Mouse (Mus musculus) kidney, adult 11 months (tissue): ENCODE data around the gene Zc3hav1l.

ENCODE experiments used
- DNase-seq: peaks from one replicate; pipeline ENCODE4 v3.0.0; 2022

Zc3hav1l gene

DNA sequence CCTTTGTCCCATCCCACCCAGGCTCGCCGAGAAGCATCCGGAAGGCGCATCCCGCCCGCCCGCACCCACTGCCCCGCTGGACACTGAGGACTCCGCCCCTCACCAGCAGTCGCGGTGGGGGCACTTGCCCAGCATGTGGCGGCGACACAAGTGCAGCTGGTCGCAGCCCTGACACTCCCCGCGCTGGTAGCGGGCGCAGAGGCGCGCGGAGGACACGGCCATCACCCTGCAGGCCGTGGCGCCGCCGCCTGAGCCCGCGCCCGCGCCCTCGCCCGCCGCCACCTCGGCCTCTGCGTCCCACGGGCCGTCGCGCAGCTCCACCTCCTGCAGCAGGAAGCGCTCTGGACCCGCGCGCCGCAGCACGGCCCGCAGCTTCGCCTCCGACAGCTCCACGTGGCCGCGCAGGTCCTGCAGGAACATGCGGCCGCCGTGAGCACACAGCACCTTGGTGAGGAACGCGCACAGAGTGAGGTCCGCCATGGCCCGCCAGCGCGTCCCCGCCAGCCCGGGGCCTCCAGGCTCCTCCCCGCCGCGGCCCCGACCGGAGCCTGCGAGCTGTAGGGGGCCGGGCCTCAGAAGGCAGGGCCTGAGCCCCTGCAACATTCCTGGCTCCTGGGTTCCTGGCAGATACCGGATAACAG is at the start of gene Zc3hav1l:
Gene Zc3hav1l, minus strand, starts transcription at position 499 of the 641 bp plus-strand sequence.
- peak; percentile 44 for DNase-seq

DNA sequence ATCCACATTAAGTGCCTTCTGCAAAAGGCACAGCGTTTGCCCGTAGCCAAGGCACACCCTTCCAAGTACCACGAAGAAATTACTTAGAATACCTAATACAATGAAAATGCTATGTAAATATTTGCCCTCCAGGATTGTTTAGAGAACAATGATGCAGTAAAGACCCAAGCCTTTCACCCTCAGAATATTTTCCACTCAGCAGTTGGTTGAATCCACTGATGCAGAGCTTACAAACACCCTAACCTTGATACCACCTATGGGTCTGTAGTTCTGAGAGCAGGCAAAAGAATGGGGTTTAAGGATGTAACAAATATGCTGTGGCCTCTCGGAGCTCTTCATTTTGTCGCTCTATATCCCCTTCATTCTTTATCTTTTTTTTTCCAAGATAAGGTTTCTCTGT is 48.8 kb upstream of the Zc3hav1l start:
- DNase-seq = no peak

DNA sequence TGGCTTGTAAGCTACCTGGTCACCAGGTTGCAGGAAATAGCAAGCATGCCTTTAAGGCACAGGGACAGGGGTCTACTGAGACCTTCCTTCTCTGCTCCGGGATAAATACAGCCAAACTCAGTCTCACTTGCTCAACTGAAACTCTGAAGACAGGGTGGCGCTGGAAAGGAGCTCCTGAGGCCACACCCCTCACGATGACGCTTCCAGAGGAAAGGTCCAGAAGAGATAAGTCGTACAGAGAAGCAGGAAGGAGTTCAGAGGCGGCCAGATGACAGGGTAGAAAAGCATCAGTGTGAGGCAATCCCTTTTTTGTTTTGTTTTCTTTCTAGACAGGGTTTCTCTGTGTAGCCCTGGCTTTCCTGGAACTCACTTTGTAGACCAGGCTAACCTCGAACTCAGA is 46.7 kb upstream of the Zc3hav1l start:
- peak; percentile 13 for DNase-seq

DNA sequence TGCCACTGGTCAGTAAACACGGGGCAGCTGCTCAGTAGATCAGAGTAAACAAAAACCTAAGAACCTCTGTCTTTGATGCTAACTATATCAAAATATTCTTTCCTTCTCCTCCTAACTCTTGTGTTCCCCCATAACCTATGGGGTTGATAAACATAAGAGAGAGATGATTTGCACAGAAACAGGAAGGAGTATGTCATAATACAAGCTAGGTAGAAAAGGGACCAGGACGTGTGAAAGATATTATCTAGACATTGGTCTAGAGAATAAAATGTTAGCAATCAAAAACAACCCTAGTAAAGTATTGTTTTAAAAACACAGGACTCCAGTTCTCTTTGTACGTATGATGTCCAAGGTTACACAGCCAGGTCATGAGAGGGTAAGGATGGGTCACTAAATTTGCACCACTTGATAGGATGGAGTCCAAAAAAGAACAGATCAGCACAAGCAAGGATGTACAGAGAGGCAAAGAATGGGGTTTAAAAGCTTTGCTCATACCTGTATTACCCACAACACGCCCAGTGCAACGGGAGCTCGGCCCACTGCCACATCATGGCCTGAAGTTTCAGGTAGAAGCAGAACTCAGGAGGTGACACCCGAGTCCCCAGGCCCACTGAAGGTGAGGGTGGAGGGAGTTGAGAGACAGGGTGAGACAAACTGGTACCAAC is 45.1 kb upstream of the Zc3hav1l start:
- no peak for DNase-seq

DNA sequence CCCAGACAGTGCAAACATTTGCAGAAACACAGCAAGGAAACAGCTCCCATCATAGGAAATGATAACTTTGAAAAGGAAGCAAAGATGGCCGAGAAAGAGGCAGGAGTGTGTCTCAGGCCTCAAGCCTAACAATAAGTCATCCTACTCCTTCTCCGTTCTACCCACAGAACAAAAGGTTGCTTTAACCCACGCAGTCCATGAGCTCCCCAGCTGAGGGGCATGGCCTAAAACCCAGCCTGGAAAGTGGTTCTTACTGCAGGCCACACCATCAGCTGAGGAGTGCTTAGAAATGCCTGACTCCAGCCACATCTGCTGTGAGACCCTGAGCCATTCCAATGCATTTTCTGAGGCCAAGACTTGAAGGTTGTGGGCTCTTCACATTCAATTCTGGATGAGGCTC is 44.5 kb upstream of the Zc3hav1l start:
- no peak for DNase-seq

DNA sequence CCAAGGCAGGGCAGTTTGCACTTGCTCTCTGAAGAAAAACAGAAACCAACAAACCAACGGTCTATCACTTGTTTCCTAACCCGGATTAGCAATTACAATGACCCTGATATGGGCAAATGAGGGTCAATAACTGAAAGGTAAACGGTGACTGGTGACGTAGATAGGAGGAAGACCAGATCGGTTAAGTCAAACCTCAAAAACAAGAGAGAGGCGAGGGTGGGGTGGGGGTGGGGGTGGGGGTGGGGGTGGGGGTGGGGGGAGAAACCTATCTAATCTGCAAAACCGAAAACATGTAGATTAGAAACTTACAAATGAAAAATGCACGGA is 43.6 kb upstream of the Zc3hav1l start:
- DNase-seq = no peak

DNA sequence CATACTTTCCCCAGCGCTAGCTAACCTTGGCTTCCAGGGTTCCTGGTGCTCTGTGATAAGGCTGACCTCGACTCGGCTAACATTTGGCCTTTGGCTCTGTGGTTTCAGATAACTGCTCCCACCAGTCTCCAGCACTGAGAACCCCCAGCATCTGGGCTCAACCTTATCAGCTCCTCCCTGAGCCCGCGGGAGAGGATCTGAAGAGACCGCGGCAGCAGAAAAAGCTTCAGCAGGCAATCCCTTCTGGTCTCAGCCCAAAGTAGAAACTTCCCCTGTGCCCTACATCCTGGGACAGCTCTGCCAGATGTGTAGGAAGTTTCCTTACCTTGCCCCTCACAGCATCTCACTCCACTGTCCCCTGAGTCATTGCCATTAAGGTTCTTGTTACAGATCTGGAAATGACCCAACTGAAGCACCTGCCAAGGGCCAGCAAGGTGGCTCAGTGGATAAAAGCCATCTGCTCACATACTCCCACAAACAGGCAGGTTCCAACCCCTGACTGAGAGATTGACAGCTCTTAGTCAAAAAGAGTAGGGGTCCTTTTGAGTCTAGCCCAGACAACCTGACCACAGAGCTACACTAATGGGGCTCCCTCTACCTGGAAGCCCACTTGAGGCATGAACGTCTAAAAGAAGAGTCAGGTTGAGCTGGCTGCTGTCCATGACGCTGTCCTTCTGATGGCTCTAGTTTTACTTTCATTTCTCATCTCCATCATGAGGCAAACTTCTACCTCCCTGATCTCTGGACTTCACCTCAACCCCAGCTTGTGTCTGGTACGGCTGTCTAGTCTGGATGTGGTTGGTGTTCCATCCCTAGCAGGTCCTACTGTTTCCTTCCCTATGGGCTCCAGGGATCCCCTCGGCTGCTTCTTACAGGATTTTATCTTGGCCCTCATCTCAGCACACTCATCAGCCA is 42.9 kb upstream of the Zc3hav1l start:
- DNase-seq = no peak

DNA sequence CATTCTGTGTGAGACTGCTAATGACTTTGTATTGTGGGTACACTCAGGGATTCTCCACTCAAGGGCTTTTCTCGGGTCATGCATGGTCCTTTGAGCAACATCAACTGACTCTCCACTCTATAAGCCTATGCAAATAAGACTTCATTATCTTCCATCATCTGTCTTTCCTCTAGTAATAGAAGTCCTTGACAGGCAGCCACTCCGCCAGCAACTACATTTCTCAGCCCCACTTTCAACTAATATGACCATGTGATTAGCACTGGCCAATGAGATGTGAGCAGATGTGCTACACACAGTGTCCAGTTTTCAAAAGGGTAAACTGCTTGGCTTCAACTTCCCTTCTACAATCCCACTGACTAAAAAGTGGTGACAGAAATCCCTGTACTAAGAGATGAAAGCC is 40.0 kb upstream of the Zc3hav1l start:
- no peak for DNase-seq

DNA sequence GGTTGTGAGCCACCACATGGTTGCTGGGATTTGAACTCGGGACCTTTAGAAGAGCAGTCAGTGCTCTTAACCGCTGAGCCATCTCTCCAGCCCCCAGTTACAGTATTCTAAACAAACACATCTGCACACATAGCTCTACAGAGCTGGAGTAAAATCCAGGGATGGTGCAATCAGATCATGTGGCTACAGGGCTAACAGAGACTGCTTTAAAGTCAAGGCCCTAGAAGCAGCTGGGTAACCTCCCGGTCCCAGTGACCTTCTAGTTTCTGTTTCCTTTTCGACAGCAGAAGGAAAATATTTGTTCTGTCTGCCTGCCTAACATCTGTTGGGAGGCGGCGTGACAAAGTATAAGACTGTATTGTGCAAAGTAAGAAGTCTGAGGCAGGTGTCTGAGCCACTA is 38.9 kb upstream of the Zc3hav1l start:
- peak; percentile 25 for DNase-seq

DNA sequence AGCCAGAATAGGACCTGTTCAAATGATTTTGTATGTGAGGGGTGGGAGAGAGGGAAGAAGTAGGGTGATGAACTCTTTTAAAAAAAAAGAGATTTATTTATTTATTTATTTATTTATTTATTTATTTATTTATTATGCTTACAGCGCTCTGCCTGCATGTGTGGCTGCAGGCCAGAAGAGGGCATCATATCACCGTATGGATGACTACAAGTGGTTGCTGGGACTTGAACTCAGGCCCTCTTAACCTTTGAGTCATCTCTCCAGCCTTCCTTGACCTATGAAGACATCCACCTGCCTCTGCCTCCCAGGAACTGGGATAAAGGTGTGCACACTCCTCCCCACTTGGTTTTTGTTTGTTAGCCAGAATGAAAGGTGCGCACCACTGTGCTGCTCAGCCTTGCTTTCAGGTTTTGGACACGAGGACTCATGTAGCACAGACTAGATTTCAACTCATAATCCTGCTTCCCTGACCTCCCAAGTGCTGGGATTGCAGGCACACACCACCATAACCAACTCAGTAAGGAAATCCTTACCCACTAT is 38.2 kb upstream of the Zc3hav1l start:
- no peak for DNase-seq

DNA sequence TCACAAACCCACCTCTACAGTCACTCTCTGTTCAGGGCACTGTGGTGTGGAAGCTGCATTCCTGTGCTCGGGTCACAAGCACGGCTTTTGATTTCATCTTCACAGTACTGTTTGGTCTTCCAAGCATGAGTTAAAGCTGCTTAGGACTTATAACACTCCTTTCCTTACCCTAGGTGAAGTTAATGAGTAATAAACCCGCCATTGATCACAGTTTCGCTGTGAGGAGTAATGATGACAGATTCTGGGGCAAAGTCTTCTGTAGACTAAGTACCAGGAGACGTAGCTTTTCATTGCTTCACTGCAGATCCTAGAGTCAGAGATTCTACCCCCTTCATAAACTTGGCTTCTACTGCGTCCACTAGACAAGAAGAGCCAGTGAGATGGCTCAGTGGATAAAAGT is 36.2 kb upstream of the Zc3hav1l start:
- no peak for DNase-seq

DNA sequence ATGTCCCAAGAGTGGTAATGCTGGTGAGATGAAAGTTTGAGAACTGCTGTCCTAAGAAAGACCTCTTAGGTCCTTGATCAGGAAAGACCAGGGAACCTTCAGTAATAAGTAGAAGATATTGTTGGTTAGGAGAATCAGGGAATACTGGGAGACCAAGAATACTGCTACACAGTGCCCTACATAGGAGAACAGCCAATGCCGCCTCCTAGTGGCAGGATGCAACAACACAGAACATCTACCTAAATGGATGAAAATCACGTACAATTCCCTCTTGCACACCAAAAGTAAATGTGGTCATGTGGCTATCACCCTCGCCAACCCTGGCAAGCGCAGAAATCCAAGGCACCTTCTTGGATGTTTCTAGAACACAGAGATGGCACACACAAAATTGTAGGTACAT is 27.5 kb upstream of the Zc3hav1l start:
- peak; percentile 13 for DNase-seq

DNA sequence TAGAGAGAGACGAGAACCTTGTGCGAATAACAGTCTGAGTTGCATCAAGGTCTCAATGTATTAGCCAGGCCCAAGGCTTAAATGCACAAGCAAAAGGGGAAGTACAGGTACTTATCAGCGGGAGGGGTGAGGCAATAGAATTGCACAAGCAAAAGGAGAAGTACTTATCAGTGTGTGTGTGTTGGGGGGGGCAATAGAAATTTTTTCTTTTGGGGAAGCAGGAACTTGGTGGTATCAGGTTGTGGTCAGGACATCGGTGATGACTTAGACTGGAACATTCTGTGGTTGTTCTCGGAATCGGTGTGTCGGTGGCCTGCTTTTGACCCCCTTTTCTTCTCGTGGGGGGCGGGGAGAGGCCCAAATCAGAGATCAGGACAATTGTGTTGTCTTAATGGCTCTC is 21.6 kb upstream of the Zc3hav1l start:
- no peak for DNase-seq

DNA sequence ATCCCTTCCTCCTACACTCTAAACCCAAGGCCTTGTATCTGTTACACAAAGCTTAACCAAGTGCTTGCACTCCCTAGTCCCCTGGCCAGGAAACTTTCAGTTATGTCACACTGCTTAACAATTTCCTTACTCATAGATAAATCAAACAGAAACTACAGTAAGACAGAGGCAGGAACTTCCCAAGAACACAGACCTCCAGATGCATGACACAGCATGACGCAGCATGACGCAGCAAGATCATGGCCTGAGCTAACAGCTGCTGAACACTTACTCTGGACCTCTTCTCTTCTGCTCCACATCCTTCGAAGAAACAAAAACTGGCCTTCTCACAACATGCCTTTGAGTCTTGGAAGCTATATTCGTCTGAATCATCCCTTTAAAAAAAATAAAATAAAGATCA is 17.0 kb upstream of the Zc3hav1l start:
- DNase-seq = no peak

DNA sequence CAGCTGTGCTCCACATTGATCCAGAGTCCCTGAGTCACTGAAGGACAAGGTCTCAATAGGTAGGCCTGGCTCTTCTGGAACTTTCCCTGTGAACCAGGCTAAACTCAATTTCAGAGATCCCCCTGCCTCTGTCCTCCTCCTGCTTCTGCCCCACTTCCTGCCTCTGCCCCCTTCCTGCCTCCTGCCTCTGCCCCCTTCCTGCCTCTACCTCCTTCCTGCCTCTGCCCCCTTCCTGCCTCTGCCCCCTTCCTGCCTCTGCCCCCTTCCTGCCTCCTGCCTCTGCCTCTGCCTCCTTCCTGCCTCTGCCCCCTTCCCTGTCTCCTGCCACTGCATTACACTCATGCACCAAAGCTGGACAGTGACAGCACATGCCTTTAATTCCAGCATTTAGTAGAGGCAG is 10.7 kb upstream of the Zc3hav1l start:
- DNase-seq = no peak

DNA sequence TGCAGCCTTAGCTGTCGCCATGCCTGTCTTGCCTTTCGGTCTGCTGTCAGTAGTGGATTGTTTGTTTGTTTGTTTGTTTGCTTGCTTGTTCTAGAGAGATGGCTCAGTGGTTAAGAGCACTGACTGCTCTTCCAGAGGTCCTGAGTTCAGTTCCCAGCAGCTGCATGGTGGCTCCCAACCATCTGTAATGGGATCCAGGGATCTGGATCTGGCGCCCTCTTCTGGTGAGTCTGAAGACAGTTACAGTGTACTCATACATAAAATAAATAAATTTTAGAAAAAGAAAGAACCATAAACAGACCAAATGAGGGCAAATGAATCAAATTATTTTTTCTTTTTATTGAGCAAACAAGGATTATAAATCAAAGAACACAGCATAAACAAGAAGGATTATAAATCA is 5.9 kb upstream of the Zc3hav1l start:
- DNase-seq = no peak

DNA sequence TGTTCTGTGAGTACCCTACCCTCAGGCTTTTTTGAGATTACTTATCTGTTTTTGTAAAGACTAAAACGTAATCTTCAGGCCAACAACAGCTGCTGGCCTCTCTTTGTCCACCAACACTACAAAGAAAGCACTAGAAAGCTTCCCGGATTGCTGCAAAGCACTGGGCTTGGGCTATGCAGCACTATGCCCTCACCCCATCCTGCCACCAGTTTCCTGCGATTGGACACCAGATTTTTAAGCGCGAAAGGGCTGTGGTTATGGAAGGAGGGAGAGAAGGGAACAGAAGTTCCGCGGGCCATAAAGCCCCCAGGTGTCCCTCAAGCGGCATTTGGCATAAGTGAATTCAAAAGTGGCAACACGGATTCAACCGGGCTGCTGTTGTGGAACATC is 818 bp downstream of the Zc3hav1l start:
- DNase-seq = no peak

DNA sequence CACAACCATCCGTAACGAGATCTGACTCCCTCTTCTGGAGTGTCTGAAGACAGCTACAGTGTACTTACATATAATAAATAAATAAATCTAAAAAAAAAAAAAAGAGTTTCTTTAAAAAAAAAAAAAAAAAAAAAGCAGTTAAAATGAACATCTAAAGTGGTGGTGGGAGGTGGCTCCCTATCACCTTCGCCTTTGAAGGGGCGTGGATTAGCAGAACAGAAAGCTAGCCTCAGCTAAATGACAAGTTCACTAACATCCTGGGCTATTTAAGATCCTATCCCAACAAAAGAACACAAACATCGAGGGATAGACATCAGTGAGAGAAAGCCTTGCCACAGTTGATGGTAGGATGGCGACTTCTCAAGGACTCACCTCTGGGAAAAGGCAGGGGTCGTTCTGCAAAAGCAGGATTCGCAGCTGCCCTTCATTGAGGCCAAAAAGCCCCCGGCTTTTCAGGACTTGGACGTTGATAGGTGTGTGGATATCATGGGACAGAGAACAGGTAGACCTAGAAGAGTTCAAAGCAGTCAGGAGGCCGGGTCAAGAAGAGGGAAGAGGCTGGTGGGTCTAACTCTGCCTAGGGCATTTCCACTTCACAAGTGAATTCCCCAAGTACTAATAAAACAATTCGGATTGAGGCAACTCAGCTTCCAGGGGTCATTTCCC is 1.3 kb downstream of the Zc3hav1l start:
- DNase-seq = no peak

DNA sequence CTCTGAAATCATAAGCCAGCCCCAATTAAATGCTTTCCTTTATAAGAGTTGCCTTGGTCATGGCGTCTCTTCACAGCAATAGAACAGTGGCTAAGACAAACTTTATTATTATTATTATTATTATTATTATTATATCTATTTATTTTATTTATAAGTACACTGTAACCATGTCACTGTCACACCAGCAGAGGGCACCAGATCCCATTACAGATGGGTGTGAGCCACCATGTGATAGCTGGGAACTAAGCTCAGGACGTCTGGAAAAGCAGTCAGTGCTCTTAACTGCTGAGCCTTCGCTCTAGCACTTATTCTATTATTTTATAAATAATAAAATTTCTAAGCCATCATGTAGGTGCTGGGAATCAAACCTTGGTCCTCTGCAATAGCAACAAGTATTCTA is 5.4 kb downstream of the Zc3hav1l start:
- DNase-seq = no peak

DNA sequence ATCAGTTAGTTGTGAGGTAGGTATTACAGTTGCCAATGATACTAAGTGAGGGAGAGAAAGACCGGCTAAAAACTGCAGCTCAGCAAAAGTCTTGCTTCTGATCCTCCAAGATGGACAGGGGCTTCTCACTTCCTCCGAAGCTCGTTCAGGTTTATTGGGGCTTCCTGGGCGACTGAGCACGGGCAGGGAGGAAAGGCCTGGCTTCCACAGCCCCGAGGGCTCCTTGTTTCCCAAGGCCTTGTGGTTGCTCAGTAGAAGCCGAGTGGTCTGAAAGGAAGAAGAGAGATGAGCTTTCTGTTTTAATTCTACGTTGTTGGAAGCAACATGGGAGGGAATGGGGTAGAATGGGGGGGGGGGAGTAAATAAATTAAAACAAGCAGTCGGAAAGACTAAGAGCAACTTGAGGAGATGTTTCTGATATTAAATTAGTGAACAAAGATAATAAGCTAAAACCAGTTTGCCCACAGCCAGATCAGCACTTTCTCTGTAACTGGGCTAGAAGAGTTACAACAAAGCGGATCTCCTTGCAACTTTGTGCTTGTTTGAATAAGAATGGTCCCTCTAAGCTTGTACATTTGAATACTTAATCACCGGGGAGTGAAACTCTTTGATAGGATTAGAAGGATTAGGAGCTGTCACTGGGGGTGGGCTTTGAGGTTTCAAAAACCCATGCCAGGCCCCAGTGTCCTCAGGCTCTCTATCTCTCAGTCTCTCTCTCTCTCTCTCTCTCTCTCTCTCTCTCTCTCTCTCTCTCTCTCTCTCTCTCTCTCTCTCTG is 6.0 kb downstream of the Zc3hav1l start:
- no peak for DNase-seq

DNA sequence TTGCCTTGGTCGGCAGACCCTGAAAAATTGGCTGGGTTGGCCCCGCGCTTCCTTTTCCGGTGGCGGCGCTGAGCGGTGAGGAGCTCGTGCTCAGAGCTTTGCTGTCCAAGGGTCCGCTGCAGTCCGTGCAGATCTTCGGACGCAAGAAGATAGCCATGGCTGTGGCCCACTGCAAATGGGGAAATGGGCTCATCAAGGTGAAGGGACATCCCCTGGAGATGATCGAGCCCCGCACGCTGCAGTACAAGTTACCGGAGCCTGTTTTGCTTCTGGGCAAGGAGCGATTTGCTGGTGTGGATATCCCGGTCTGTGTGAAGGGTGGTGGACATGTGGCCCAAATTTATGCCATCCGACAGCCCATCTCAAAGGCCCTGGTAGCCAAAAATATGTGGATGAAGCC is 14.6 kb downstream of the Zc3hav1l start:
- DNase-seq = no peak

DNA sequence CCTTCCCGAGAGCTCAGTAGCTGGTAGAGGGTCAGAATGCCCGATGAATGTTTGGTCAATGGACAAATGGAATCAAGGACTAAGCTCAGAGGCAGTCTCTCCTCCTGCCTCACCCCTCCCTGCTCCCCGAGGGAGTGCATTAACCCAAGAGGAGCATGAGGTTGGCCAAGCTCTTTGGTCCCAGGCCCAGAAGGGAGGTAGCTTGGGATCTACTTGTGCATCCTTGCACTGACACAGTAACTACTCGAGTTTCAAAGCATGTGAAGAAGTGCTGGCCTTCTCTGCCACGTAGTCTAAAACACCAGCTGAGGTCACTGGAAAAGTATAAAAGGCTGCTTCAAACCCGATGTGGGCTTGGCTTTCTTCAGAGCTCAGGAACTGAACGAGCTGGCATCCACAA is 34.6 kb downstream of the Zc3hav1l start:
- no peak for DNase-seq
